Mouse (Mus musculus): Measurements from ENCODE around the gene Mapre1.
"Not testable (repeated sequence)": the region's sequence is repeated elsewhere in the genome, so short reads cannot be mapped to it uniquely, and the experiment has no call there.

The Mapre1 gene

GRCm38 (mm10) chr2:153740500-153741436, at the start of gene Mapre1:
TSS of gene Mapre1 (plus strand) at chr2:153741274.
- peak; percentile 99 for DNase-seq (ENCODE audit: extremely low spot score)

GRCm38 (mm10) chr2:153693413-153693812, 47.7 kb upstream of the Mapre1 start:
- DNase-seq (ENCODE audit: extremely low spot score), result not testable (repeated sequence)

- DNase-seq (ENCODE audit: extremely low spot score), result peak; percentile 38
Measured at GRCm38 (mm10) chr2:153694462-153695085, 46.5 kb upstream of the Mapre1 start.

GRCm38 (mm10) chr2:153696352-153696751, 44.7 kb upstream of the Mapre1 start, which contains the start of gene Dnmt3c:
TSS of gene Dnmt3c (plus strand) at chr2:153696652.
- DNase-seq (ENCODE audit: extremely low spot score), result no peak

GRCm38 (mm10) chr2:153703389-153703788, 37.7 kb upstream of the Mapre1 start:
- no peak for DNase-seq (ENCODE audit: extremely low spot score)

GRCm38 (mm10) chr2:153710701-153711330, 30.3 kb upstream of the Mapre1 start:
- DNase-seq (ENCODE audit: extremely low spot score), result peak; percentile 29

GRCm38 (mm10) chr2:153712646-153713091, 28.4 kb upstream of the Mapre1 start:
- peak; percentile 10 for DNase-seq (ENCODE audit: extremely low spot score)

GRCm38 (mm10) chr2:153713227-153713626, 27.8 kb upstream of the Mapre1 start:
- DNase-seq (ENCODE audit: extremely low spot score), result peak; percentile 7

GRCm38 (mm10) chr2:153717861-153718260, 23.2 kb upstream of the Mapre1 start:
- not testable (repeated sequence) for DNase-seq (ENCODE audit: extremely low spot score)

GRCm38 (mm10) chr2:153723098-153723497, 18.0 kb upstream of the Mapre1 start:
- DNase-seq (ENCODE audit: extremely low spot score), result no peak

- no peak for DNase-seq (ENCODE audit: extremely low spot score)
Measured at GRCm38 (mm10) chr2:153724424-153724823, 16.6 kb upstream of the Mapre1 start.

GRCm38 (mm10) chr2:153724871-153725270, 16.2 kb upstream of the Mapre1 start:
- DNase-seq (ENCODE audit: extremely low spot score), result no peak

- DNase-seq (ENCODE audit: extremely low spot score), result no peak
Measured at GRCm38 (mm10) chr2:153725291-153725690, 15.8 kb upstream of the Mapre1 start.

- no peak for DNase-seq (ENCODE audit: extremely low spot score)
Measured at GRCm38 (mm10) chr2:153734033-153734432, 7.0 kb upstream of the Mapre1 start.

- DNase-seq (ENCODE audit: extremely low spot score), result peak; percentile 14
Measured at GRCm38 (mm10) chr2:153741437-153742065, 477 bp downstream of the Mapre1 start.

- no peak for DNase-seq (ENCODE audit: extremely low spot score)
Measured at GRCm38 (mm10) chr2:153747994-153748393, 6.9 kb downstream of the Mapre1 start.

GRCm38 (mm10) chr2:153750363-153750762, 9.3 kb downstream of the Mapre1 start:
- DNase-seq (ENCODE audit: extremely low spot score), result no peak

- no peak for DNase-seq (ENCODE audit: extremely low spot score)
Measured at GRCm38 (mm10) chr2:153762121-153762520, 21.0 kb downstream of the Mapre1 start.

GRCm38 (mm10) chr2:153767484-153767883, 26.4 kb downstream of the Mapre1 start:
- no peak for DNase-seq (ENCODE audit: extremely low spot score)

GRCm38 (mm10) chr2:153768881-153769280, 27.8 kb downstream of the Mapre1 start:
- DNase-seq (ENCODE audit: extremely low spot score), result no peak

GRCm38 (mm10) chr2:153772950-153773349, 31.9 kb downstream of the Mapre1 start:
- DNase-seq (ENCODE audit: extremely low spot score), result no peak

- DNase-seq (ENCODE audit: extremely low spot score), result no peak
Measured at GRCm38 (mm10) chr2:153775472-153775871, 34.4 kb downstream of the Mapre1 start.

All from embryo, embryonic 9.5 days (tissue).